Mouse (Mus musculus): ENCODE results near the gene Kcp.

- no peak for TF ChIP-seq E2F4 (IDR thresholded peaks at IDR 0.05; ENCODE audit: insufficient read depth)
- TF ChIP-seq POLR2A (IDR thresholded peaks at IDR 0.05; ENCODE audit: insufficient read length, low read depth) = no peak
- TF ChIP-seq MYOG (IDR thresholded peaks at IDR 0.05; ENCODE audit: control insufficient read depth in 1 of 3, insufficient read depth in 1 of 3, insufficient read length in 2 of 3, low read depth in 2 of 3) = peak in 1 of 3 experiments; percentile 5
- TF ChIP-seq POLR2AphosphoS2 (IDR thresholded peaks at IDR 0.05; ENCODE audit: insufficient read length, low read depth) = no peak
- no peak for TF ChIP-seq TCF12 (IDR thresholded peaks at IDR 0.05; ENCODE audit: insufficient read depth, poor library complexity, severe bottlenecking)
- no peak for TF ChIP-seq USF1 (IDR thresholded peaks at IDR 0.05; ENCODE audit: low read depth)
- no peak for TF ChIP-seq CEBPB (IDR thresholded peaks at IDR 0.05; ENCODE audit: insufficient read depth, poor library complexity, severe bottlenecking)
- TF ChIP-seq MYOD1 (IDR thresholded peaks at IDR 0.05; ENCODE audit: control insufficient read depth in 1 of 3, insufficient read length in 2 of 3, low read depth in 2 of 3) = no peak
- TF ChIP-seq SRF (IDR thresholded peaks at IDR 0.05; ENCODE audit: control insufficient read depth, insufficient read length, low read depth) = no peak
Observed at GRCm38 (mm10) chr6:29432676-29433037, 75.1 kb downstream of the Kcp start.

Measured in myocyte (in vitro differentiated cells).